Mouse (Mus musculus): ENCODE measurements around the gene Rps6kb2. TPM values are rescaled to one million over a fixed set of nuclear protein-coding genes. Genes with fewer than 3 reads are reported as not detected.
A peak's percentile ranks its signal among the peaks of the same experiment; 100 is the strongest.

Rps6kb2 gene
- total RNA-seq, 2 experiments from 2014 or later, result 31.6 to 39.9 TPM

- DNase-seq (ENCODE audit: low spot score in 2 of 2), result peak; percentile 99
These were observed 41.9 kb downstream of the Rps6kb2 start for GRCm38 (mm10) chr19:4121097-4121805.

- no peak for DNase-seq (ENCODE audit: low spot score in 2 of 2)
These were observed 42.7 kb downstream of the Rps6kb2 start for GRCm38 (mm10) chr19:4120496-4120895.

GRCm38 (mm10) chr19:4119716-4120487 lies 43.3 kb downstream of the Rps6kb2 start:
- no peak for DNase-seq (ENCODE audit: low spot score in 2 of 2)

- no peak for DNase-seq (ENCODE audit: low spot score in 2 of 2)
These were observed 44.8 kb downstream of the Rps6kb2 start for GRCm38 (mm10) chr19:4118350-4118749.

GRCm38 (mm10) chr19:4117006-4117405 lies 46.1 kb downstream of the Rps6kb2 start:
- no peak for DNase-seq (ENCODE audit: low spot score in 2 of 2)

- DNase-seq (ENCODE audit: low spot score in 2 of 2), result no peak
These were observed 47.3 kb downstream of the Rps6kb2 start for GRCm38 (mm10) chr19:4115816-4116215.

GRCm38 (mm10) chr19:4115144-4115543 lies 48.0 kb downstream of the Rps6kb2 start:
- DNase-seq (ENCODE audit: low spot score in 2 of 2), result no peak

GRCm38 (mm10) chr19:4114551-4114950 lies 48.6 kb downstream of the Rps6kb2 start:
- DNase-seq (ENCODE audit: low spot score in 2 of 2), result no peak

GRCm38 (mm10) chr19:4113806-4114230 lies 49.3 kb downstream of the Rps6kb2 start:
- DNase-seq (ENCODE audit: low spot score in 2 of 2), result no peak

GRCm38 (mm10) chr19:4113186-4113805 lies 49.9 kb downstream of the Rps6kb2 start:
- DNase-seq (ENCODE audit: low spot score in 2 of 2), result peak; percentile 69 to 75

GRCm38 (mm10) chr19:4112063-4112960 lies 50.8 kb downstream of the Rps6kb2 start:
- no peak for DNase-seq (ENCODE audit: low spot score in 2 of 2)

- DNase-seq (ENCODE audit: low spot score in 2 of 2), result no peak
These were observed 54.6 kb downstream of the Rps6kb2 start for GRCm38 (mm10) chr19:4108535-4108934.

- DNase-seq (ENCODE audit: low spot score in 2 of 2), result no peak
These were observed 56.5 kb downstream of the Rps6kb2 start for GRCm38 (mm10) chr19:4106654-4107053.

- DNase-seq (ENCODE audit: low spot score in 2 of 2), result no peak
These were observed 58.4 kb downstream of the Rps6kb2 start for GRCm38 (mm10) chr19:4104675-4105194.

Other genes with a start within 250 kb of the Rps6kb2 start
- gene Aldh3b1, start 233.5 kb downstream of the Rps6kb2 start, total RNA-seq (2021), result 1 to 10 TPM; 1.3 to 1.7 TPM
- gene Unc93b1, start 228.2 kb downstream of the Rps6kb2 start, total RNA-seq (2021), result 10 to 100 TPM; 13.9 to 20.7 TPM
- gene Aldh3b3, start 204.7 kb downstream of the Rps6kb2 start, total RNA-seq (2021), result not detected
- 1 to 10 TPM; 1.3 to 1.4 TPM for gene Aldh3b2, start 191.0 kb downstream of the Rps6kb2 start, total RNA-seq (2021)
- gene Acy3, start 176.8 kb downstream of the Rps6kb2 start, total RNA-seq (2021), result 1 to 10 TPM; 1.9 to 2.2 TPM
- not detected for gene Tbx10, start 170.6 kb downstream of the Rps6kb2 start, total RNA-seq (2021)
- 1 to 10 TPM; 9.0 to 9.4 TPM for gene Nudt8, start 162.8 kb downstream of the Rps6kb2 start, total RNA-seq (2021)
- gene Gm49405, start 162.7 kb downstream of the Rps6kb2 start, total RNA-seq (2021), result 1 to 10 TPM; 1.7 TPM
- 1 to 10 TPM; 2.9 to 3.3 TPM for gene Doc2g, start 160.0 kb downstream of the Rps6kb2 start, total RNA-seq (2021)
- gene Ndufv1, start 150.5 kb downstream of the Rps6kb2 start, total RNA-seq (2021), result 100 to 1,000 TPM; 197 to 207 TPM
- gene Gstp1, start 125.4 kb downstream of the Rps6kb2 start, total RNA-seq (2021), result 100 to 1,000 TPM; 263 to 285 TPM
- gene Gstp2, start 117.3 kb downstream of the Rps6kb2 start, total RNA-seq (2021), result 10 to 100 TPM; 18.5 to 23.6 TPM
- not detected for gene Gstp3, start 103.8 kb downstream of the Rps6kb2 start, total RNA-seq (2021)
- gene Cabp2, start 81.8 kb downstream of the Rps6kb2 start, total RNA-seq (2021), result not detected
- 10 to 100 TPM; 21.5 to 23.6 TPM for gene Cdk2ap2, start 66.2 kb downstream of the Rps6kb2 start, total RNA-seq (2021)
- gene Pitpnm1, start 63.4 kb downstream of the Rps6kb2 start, total RNA-seq (2021), result 100 to 1,000 TPM; 178 to 201 TPM
- 10 to 100 TPM; 74.6 to 76.5 TPM for gene Aip, start 37.5 kb downstream of the Rps6kb2 start, total RNA-seq (2021)
- not detected for gene Gpr152, start 23.6 kb downstream of the Rps6kb2 start, total RNA-seq (2021)
- under 1 TPM in 1 of 2 experiments, not detected in 1; 0.30 TPM for gene Cabp4, start 19.3 kb downstream of the Rps6kb2 start, total RNA-seq (2021)
- 10 to 100 TPM; 82.0 to 88.5 TPM for gene Coro1b, start 14.7 kb downstream of the Rps6kb2 start, total RNA-seq (2021)
- 1 to 10 TPM; 1.3 to 2.5 TPM for gene Ptprcap, start 9.8 kb downstream of the Rps6kb2 start, total RNA-seq (2021)
- 1 to 10 TPM; 3.0 to 3.6 TPM for gene Carns1, start 12.1 kb upstream of the Rps6kb2 start, total RNA-seq (2021)
- gene Tbc1d10c, start 27.9 kb upstream of the Rps6kb2 start, total RNA-seq (2021), result 1 to 10 TPM; 1.6 to 2.1 TPM
- 100 to 1,000 TPM; 295 to 307 TPM for gene Ppp1ca, start 28.7 kb upstream of the Rps6kb2 start, total RNA-seq (2021)
- gene Rad9a, start 38.3 kb upstream of the Rps6kb2 start, total RNA-seq (2021), result 1 to 10 TPM; 8.0 to 8.9 TPM
- gene Clcf1, start 50.9 kb upstream of the Rps6kb2 start, total RNA-seq (2021), result under 1 TPM; 0.36 to 0.75 TPM
- not detected for gene AC109138.7, start 51.0 kb upstream of the Rps6kb2 start, total RNA-seq (2021)
- gene Pold4, start 68.5 kb upstream of the Rps6kb2 start, total RNA-seq (2021), result 10 to 100 TPM; 14.4 to 15.8 TPM
- gene Ssh3, start 105.8 kb upstream of the Rps6kb2 start, total RNA-seq (2021), result 10 to 100 TPM; 49.0 to 66.1 TPM
- 10 to 100 TPM; 76.3 to 89.4 TPM for gene Ankrd13d, start 119.8 kb upstream of the Rps6kb2 start, total RNA-seq (2021)
- gene Grk2, start 142.9 kb upstream of the Rps6kb2 start, total RNA-seq (2021), result 100 to 1,000 TPM; 141 to 147 TPM
- gene Kdm2a, start 234.9 kb upstream of the Rps6kb2 start, total RNA-seq (2021), result 10 to 100 TPM; 70.1 to 71.5 TPM

All from layer of hippocampus, postnatal 10 days (tissue).